Mouse (Mus musculus): ENCODE data around the gene Ep300. TPM values are rescaled to one million over a fixed set of nuclear protein-coding genes. Genes with fewer than 3 reads are reported as not detected.
"Not testable (repeated sequence)": the region's sequence is repeated elsewhere in the genome, so short reads cannot be mapped to it uniquely, and the experiment has no call there.

Ep300 gene
- total RNA-seq, 1 experiment from 2014 or later, result 68.0 TPM

DNA sequence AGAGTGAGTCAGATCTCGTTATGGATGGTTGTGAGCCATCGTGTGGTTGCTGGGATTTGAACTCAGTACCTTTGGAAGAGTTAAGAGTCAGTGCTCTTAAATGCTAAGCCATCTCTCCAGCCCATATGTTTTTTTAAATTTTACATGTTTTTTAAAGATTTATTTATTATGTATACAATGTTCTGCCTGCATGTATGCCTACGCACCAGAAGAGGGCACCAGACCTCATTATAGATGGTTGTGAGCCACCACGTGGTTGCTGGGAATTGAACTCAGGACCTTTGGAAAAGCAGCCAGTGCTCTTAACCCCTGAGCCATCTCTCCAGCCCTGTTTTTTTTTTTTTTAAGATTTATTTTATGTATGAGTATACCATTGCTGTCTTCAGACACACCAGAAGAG, 116.2 kb downstream of the Ep300 start:
- not testable (repeated sequence) for DNase-seq

Small RNA genes lying within 50 kb of the gene (microRNA-seq; reads per million reads assigned to microRNA genes)
- gene Gm23880, result 0 reads per million in 2 experiments

Other genes with a start within 250 kb of the Ep300 start
- gene Slc25a17, start 224.5 kb upstream of the Ep300 start, total RNA-seq (2021), result 139 and 141 TPM in 2 replicates
- 256 and 303 TPM in 2 replicates for gene St13, start 185.3 kb upstream of the Ep300 start, total RNA-seq (2021)
- gene Xpnpep3, start 185.2 kb upstream of the Ep300 start, total RNA-seq (2021), result 21.6 and 29.2 TPM in 2 replicates
- gene Dnajb7, start 177.1 kb upstream of the Ep300 start, total RNA-seq (2021), result not detected in 2 replicates
- gene Rbx1, start 119.1 kb upstream of the Ep300 start, total RNA-seq (2021), result 118 and 119 TPM in 2 replicates
- gene L3mbtl2, start 78.5 kb downstream of the Ep300 start, total RNA-seq (2021), result 18.1 and 20.8 TPM in 2 replicates
- 5.2 TPM in 2 replicates for gene Chadl, start 111.9 kb downstream of the Ep300 start, total RNA-seq (2021)
- gene Zc3h7b, start 159.7 kb downstream of the Ep300 start, total RNA-seq (2021), result 73.8 and 81.9 TPM in 2 replicates
- gene Rangap1, start 160.2 kb downstream of the Ep300 start, total RNA-seq (2021), result 61.7 and 61.8 TPM in 2 replicates
- gene Tef, start 217.1 kb downstream of the Ep300 start, total RNA-seq (2021), result 71.4 and 98.5 TPM in 2 replicates